Mouse (Mus musculus): ENCODE measurements around the gene Ears2.

The Ears2 gene

GRCm38 (mm10) chr7:122066945-122067516 lies at the start of gene Ears2, which contains the start of gene Ubfd1:
Gene Ears2 (minus strand): TSS chr7:122067263.
Gene Ubfd1 (plus strand): TSS chr7:122067175.
- DNase-seq (ENCODE audit: low read depth, low spot score), result peak; percentile 98

GRCm38 (mm10) chr7:122108206-122108605 lies 41.1 kb upstream of the Ears2 start:
- no peak for DNase-seq (ENCODE audit: low read depth, low spot score)

GRCm38 (mm10) chr7:122101747-122102244 lies 34.7 kb upstream of the Ears2 start, which contains the start of gene Ndufab1:
Gene Ndufab1 (minus strand): TSS chr7:122101886.
- DNase-seq (ENCODE audit: low read depth, low spot score), result peak; percentile 97

- DNase-seq (ENCODE audit: low read depth, low spot score), result peak; percentile 31
Observed at GRCm38 (mm10) chr7:122101014-122101746, 34.1 kb upstream of the Ears2 start.

- peak; percentile 69 for DNase-seq (ENCODE audit: low read depth, low spot score)
Observed at GRCm38 (mm10) chr7:122099222-122099621, 32.2 kb upstream of the Ears2 start.

GRCm38 (mm10) chr7:122098009-122098408 lies 30.9 kb upstream of the Ears2 start:
- DNase-seq (ENCODE audit: low read depth, low spot score), result no peak

GRCm38 (mm10) chr7:122094564-122095330 lies 27.7 kb upstream of the Ears2 start:
- no peak for DNase-seq (ENCODE audit: low read depth, low spot score)

- peak; percentile 32 for DNase-seq (ENCODE audit: low read depth, low spot score)
Observed at GRCm38 (mm10) chr7:122087195-122087982, 20.3 kb upstream of the Ears2 start.

- no peak for DNase-seq (ENCODE audit: low read depth, low spot score)
Observed at GRCm38 (mm10) chr7:122081071-122081470, 14.0 kb upstream of the Ears2 start.

GRCm38 (mm10) chr7:122079798-122080554 lies 12.9 kb upstream of the Ears2 start:
- peak; percentile 49 for DNase-seq (ENCODE audit: low read depth, low spot score)

GRCm38 (mm10) chr7:122074374-122074773 lies 7.3 kb upstream of the Ears2 start:
- DNase-seq (ENCODE audit: low read depth, low spot score), result no peak

- DNase-seq (ENCODE audit: low read depth, low spot score), result peak; percentile 47
Observed at GRCm38 (mm10) chr7:122067517-122068381, 686 bp upstream of the Ears2 start.

- no peak for DNase-seq (ENCODE audit: low read depth, low spot score)
Observed at GRCm38 (mm10) chr7:122066102-122066944, 740 bp downstream of the Ears2 start.

- peak; percentile 23 for DNase-seq (ENCODE audit: low read depth, low spot score)
Observed at GRCm38 (mm10) chr7:122065656-122066055, 1.4 kb downstream of the Ears2 start.

- DNase-seq (ENCODE audit: low read depth, low spot score), result no peak
Observed at GRCm38 (mm10) chr7:122056633-122057032, 10.4 kb downstream of the Ears2 start.

- no peak for DNase-seq (ENCODE audit: low read depth, low spot score)
Observed at GRCm38 (mm10) chr7:122050834-122051233, 16.2 kb downstream of the Ears2 start.

GRCm38 (mm10) chr7:122048191-122048590 lies 18.9 kb downstream of the Ears2 start:
- DNase-seq (ENCODE audit: low read depth, low spot score), result no peak

- DNase-seq (ENCODE audit: low read depth, low spot score), result peak; percentile 29
Observed at GRCm38 (mm10) chr7:122046813-122047212, 20.2 kb downstream of the Ears2 start.

- no peak for DNase-seq (ENCODE audit: low read depth, low spot score)
Observed at GRCm38 (mm10) chr7:122045711-122046110, 21.4 kb downstream of the Ears2 start.
